Mouse (Mus musculus): Measurements from ENCODE around the gene Fpr-rs7.

Fpr-rs7 gene

GRCm38 (mm10) chr17:20114126-20114525 lies at the start of gene Fpr-rs7:
TSS of gene Fpr-rs7 (minus strand) at chr17:20114226.
- in situ Hi-C loops (cut with MboI, MseI), result no loop called here

- in situ Hi-C loops (cut with MboI, MseI), result no loop called here
Observed at GRCm38 (mm10) chr17:20074090-20074489, 39.9 kb downstream of the Fpr-rs7 start.

- in situ Hi-C loops (cut with MboI, MseI), result no loop called here
Observed at GRCm38 (mm10) chr17:20071656-20072396, 42.2 kb downstream of the Fpr-rs7 start.

Data from T-helper 2 cell (primary cell).